Mouse (Mus musculus) CD4-positive, CD25-positive, alpha-beta regulatory T cell, adult 2 months (primary cell): ENCODE results near the gene Fgfr4.
"Not testable (repeated sequence)": the region's sequence is repeated elsewhere in the genome, so short reads cannot be mapped to it uniquely, and the experiment has no call there.

Experiments
- DNase-seq: peaks from one replicate; pipeline ENCODE4 v3.0.0-alpha.2; 2012; ENCODE audit warnings: low read depth, low spot score

The Fgfr4 gene

DNA sequence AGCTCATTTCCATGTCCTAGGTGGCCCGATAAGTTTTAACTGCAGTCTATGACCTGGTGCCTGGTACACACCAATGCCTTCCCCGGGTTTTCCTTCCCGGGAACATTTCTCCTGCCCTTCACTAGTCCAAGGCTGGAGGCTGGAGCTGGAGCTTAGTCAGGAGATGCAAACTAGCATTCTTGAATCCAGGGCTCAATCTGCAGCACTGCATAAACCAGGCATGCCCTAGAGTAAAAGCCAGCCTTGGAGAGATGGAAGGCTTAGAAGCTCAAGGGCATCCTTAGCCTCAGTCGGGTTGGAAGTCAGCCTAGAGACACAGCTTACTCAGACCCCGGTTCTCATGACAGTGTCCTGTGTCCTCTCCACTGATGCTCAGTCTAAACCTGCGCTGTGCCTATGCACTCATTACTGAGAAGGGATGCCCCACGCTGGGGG lies 19.9 kb downstream of the Fgfr4 start:
- no peak for DNase-seq

DNA sequence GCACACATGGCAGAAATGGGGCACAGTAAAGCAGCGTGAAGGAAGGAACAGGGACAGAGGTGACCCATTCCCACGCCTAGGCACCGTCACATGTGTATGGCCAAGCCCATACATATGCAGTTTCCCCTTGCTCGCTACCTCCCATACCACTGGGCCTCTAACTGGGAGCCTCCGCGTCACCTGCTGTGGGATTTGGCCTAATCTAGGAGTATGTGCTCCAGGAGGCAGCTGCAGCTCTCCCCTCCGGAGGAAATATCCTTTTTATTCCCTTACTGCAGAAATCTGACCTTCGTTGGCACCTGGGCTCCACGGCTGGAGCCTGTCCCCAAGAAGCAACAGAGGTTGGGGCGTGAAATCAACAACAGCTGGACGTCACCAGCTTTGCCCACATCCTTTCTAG lies 21.9 kb downstream of the Fgfr4 start:
- DNase-seq: no peak

DNA sequence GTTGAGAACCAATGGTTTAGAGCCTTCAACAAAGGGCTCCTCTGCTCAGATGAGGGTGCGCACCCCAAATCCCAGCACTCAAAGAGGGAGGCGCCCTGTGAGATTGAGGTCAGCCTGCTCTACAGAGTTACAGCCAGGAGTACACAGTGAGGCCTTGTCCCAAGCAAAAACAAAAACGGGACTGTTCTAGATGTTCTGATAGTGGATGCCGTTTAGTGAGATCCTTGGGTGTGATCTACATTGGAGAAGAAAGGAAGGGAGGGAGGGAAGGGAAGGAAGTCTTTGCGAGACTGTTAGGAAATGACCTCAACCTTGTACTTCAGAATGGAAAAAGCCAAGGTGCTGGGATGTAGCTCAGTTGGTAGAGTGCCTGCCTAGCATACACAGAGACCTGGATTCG lies 23.8 kb downstream of the Fgfr4 start:
- no peak for DNase-seq

DNA sequence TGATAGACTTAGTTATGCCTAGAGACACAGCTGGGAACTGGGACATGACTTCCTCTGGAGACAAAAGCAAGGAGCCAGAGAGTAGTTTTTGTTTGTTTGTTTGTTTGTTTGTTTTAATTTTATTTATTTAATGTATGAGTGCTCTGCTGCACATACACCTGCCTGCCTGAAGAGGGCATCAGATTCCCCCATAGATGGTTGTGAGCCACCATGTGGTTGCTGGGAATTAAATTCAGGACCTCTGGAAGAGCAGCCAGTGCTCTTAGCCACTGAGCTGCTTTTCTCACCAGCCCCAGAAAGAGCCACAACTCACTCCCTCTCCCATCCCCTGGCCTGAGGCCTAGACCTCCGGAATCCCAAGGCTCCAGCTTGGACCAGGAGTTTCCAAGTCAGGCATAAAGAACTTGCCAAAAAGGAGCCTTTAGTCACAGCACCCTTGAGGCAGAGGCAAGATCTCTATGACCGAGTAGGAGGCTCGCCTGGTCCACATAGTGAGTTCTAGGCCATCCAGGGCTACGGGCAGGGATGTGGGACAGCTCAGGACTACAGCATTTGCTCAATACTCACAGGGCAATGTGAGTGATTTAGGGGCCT lies 25.6 kb downstream of the Fgfr4 start:
- DNase-seq: no peak

DNA sequence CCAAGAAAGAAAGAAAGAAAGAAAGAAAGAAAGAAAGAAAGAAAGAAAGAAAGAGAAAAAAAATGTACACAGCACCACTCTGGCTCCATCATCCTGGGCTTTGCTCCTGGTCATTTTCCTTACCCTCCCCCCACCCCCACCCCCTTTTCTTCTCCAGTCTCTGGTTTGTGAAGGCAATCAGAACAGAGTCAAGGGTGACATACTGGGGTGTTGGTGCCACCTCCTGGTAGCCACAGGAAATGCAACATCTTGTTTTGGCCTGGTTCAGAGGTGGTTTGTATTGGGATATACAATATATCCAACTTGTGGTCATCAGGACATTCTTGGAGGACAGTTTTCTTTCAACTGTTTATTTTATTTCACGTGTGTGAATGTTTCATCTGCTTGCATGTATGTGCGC lies 26.1 kb downstream of the Fgfr4 start:
- peak; percentile 84 for DNase-seq

DNA sequence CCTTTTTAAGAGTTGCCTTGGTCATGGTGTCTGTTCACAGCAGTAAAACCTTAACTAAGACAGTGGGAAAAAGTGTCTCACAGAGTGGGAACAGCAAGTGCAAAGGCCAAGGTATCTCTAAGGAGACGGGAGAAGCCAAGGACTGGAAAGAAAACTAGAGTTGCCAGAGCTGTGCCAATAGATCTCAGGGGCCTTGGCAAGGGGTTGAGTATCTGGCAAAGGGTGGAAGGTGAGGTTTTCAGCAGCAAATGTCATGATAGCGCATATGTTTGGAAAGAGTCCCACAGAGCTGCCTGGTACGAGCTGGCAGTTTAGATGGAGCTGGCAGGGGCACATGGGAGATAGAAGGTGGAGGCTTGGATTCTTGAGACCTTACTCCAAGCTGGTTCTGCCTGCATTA lies 27.2 kb downstream of the Fgfr4 start:
- no peak for DNase-seq

DNA sequence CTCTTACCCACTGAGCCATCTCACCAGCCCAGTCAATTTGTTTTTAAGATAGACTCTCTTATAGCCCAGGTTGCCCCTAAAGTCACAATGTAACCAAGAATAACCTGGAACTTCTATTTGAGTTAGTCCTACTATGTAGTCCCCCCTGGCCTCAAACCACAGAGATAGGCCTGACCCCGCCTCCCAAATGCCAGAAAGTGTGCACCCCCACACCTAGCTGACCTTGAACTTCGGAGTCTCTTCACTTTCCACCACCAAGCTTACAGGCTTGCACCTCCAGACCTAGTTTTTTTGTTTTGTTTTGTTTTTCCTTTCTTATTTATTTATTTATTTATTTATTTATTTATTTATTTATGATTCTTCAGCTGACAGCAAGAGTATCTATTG lies 29.3 kb downstream of the Fgfr4 start:
- DNase-seq: no peak

DNA sequence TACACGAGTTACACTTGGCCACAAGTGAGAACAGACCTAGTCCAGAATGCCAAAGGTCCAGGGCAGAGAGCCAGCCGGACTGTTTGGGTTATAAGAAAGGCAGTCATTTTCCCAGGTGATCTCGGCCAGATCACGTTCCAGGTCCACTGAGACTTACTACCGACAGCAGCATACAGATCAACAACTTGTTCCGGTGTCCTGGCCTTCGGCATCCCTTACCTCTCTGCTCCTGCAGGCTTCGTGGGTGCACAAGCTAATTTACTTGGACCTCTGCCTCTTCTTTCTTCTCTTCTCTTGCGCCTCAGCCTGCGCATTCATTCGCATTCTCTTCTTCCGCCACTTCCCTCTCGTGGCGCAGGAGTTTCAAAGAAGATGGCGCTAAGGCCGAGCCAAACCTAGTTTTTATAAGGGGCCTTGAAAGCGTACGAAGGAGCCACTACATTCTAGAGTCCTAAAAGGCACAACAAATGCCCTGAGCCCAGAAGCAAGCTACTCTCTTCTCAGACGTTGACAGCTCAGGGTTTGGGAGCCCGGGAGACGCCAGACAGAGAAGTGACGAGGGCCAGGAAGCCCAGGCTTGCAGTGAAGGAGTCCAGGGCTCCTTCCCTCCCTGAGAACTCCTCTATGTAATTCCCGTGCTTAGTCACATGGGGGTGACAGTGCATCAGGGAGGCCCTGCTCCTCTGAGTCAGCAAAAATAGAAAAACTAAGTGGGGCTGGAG lies 29.9 kb downstream of the Fgfr4 start:
- DNase-seq: peak; percentile 59

DNA sequence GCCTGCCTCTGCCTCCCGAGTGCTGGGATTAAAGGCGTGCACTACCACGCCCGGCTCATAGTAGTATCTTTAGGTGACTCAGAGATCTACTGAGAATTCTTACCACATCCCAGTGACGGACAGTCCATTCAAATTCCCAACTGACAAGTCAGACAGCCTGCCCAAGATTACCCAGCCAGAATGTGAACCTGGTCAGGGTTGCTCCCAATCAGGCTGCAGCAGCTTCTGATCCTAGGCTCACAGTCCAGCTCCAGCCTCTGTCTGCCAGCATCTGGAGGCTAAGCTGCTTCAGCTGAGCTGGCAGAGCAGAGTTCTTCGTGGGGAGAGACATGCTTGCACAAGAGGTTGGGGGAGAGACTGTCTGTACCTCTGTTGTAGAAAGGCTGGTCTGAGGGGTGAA lies 30.9 kb downstream of the Fgfr4 start:
- no peak for DNase-seq

DNA sequence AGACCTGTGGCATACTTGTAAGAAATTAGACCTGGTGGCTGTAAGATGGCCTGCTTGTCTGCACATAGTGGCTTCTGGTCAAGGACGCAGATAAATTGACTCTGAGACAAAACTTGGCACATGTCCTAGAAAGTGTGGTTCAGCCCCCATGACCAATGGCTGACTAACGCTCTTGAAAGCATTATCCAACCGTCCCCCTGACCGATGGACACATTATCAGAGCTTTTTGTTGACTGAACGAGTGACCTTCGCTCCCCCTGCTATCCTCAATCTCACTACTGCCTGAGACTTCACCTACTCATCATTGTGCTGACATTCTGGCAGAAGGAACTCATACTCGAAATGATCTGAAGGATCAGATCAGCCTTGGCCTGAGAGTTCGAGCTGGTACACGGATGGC lies 34.6 kb downstream of the Fgfr4 start:
- DNase-seq: not testable (repeated sequence)

DNA sequence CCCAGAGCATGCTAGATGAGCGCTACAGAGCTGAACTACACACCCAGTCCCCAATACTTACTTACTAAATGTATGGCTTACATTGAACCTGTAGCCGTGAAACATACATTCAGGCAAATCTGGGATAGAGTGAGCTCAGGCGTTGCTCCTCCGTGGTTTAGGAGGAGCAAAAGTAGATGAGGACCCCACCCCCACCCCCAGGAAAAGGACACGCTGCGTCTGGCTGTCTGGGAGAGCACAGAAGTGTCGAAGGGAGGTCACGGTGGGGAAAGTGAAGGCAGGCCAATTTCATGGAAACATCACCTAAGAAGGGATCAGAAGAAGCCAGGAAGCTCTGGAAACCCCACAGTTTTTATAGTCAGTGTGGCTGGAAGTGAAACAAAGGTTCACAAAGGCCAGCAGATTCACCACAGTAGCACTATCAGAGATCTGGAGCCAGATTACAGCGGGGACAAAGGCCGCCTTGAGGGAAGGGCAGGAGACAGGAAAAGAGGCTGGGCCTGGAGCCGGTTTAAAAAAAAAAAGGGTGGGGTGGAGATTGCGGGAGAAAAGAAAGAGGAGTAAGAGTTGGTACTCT lies 37.2 kb downstream of the Fgfr4 start:
- DNase-seq: no peak

DNA sequence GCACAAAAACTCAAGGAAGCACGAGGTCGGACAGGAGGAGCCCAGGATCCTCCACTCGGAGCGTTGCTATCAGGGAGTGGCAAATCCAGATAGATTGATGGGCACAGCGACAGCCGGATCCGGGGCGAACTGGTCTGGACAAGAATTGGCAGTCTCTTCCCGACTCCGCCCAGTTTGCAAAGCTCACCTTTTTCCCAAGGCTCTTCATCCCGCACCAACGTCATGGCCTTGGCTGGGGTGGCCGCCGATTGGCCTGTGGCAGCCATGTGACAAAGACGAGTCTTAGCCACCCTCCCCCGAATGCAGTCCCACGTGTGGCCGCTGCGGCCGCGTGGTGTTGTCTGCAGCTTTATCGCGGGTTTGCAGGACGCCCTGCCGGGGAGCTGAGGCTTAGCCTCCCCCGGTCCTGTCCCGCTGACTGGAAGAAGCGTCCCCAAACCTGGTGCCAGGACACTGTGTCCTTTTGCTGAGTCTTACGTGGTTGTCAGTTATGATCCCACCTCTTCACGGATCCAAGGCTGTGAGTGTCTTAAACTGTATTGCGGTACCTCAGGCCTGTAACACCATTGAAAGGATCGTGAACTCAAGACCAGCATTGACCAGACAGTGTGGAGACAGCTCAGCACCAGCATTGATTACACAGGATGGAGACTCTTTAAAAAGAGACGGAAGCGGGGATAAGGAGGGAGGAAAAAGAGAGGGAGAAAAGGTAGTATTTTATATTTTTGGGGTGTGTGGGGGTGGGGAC lies 37.9 kb downstream of the Fgfr4 start:
- DNase-seq: peak; percentile 95

DNA sequence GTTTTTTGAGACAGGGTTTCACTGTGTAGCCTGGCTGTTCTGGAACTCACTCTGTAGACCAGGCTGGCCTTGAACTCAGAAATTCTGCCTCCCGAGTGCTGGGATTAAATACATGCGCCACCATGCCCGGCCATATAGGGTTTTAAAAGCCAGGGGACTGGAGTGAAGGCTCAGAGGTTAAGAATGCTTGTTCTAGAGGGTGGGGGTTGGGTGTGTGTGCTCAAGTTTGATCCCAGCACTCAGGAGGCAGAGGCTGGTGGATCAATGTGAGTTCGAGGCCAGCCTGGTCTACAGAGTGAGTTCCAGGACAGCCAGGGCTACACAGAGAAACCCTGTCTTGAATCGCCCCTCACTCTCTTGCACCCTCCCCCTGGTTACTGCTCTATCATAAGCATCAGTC lies 39.1 kb downstream of the Fgfr4 start:
- DNase-seq: no peak

DNA sequence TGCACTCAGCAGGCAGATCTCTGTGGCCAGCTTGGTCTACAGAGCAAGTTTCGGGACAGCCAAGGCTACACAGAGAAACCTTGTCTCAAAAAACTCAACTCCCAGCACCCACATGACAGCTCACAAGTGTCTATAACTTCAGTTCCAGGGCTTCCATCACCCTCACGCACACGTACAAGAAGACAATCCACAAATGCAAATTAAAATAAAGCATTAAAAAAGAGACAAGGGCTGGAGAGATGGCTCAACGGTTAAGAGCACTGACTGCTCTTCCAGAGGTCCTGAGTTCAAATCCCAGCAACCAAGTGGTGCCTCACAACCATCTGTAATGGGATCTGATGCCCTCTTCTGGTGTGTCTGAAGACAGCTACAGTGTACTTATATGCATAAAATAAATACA lies 50.3 kb downstream of the Fgfr4 start:
- not testable (repeated sequence) for DNase-seq

DNA sequence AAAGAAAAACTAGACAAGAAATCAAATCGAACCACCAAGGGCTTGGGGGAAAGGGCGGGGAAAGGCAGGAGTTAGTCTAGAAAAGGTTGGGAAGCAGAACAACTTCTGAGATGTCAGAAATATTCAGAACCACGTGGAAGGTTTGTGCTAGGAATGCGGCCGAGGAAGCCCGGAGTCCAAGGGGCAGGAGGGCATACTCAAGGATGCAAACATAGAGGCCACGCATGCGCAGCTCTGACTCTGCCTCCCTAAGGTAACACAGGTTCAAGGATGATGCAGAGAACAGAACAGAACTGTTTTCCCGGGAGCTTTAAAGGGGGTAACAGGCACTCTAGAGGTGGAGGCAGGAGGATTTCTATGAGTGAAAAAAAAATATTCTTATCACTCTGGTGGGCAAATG lies 51.3 kb downstream of the Fgfr4 start:
- no peak for DNase-seq

DNA sequence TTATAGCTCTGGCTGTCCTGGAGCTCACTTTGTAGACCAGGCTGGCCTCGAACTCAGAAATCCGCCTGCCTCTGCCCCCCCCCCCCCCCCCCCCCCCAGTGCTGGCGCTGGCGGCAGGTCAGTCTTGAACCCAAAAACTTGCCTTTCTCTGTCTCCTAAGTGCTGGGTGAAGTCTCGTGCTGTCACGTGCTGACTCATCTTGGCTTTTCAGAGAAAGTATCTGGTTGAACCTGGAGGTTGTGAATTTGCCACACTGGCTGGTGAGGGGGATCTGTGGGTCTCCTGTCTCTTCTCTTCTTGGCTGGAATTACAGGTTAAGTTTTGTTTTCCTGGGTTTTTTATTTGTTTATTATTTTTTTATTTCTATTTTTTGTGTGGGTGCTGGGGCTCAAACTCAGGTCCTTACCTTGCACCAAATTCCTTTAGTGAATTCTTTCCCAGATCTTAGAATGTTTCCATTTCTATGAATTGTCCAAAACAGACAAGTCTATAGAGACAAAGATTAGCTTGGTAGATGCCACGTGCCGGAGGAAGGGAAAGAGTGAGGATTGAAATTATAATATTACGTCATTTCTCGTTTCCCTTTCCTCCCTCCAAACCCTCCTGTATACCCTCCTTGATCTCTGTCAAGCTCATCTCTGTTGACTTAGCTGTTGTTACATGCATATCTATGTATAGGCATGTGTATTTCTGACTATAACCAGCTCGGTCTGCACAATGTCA lies 52.4 kb downstream of the Fgfr4 start:
- no peak for DNase-seq

DNA sequence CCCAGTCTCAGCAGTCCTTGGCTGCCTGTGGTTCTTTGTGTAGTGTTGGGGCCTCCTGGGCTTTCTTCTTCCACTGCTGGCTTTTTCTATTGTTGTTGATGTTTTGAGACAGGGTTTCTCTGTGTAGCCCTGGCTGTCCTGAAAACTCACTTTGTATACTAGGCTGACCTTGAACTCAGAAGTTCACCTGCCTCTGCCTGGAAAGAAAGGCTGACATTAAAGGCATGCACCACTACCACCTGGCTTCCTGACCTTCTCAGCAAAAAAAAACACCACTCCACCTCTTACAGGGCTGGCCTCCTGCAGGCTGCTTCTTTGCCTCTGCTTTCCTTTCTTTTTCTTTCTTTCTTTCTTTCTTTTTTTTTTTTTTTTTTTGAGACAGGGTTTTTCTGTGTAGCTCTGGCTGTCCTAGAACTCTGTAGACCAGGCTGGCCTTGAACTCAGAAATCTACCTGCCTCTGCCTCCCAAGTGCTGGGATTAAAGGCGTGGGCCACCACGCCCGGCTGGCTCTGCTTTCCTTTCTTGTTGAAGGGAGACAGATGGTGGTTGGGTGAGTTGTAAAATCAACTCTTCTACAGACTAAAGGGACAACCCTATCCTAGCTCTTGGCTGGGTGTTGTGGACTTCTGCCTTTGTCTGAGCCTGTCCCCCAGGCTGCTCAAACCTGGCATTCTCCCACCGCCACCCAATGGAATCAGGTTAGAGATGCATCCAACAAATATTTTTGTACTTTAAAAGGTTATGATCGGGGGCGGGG lies 53.2 kb downstream of the Fgfr4 start:
- no peak for DNase-seq

DNA sequence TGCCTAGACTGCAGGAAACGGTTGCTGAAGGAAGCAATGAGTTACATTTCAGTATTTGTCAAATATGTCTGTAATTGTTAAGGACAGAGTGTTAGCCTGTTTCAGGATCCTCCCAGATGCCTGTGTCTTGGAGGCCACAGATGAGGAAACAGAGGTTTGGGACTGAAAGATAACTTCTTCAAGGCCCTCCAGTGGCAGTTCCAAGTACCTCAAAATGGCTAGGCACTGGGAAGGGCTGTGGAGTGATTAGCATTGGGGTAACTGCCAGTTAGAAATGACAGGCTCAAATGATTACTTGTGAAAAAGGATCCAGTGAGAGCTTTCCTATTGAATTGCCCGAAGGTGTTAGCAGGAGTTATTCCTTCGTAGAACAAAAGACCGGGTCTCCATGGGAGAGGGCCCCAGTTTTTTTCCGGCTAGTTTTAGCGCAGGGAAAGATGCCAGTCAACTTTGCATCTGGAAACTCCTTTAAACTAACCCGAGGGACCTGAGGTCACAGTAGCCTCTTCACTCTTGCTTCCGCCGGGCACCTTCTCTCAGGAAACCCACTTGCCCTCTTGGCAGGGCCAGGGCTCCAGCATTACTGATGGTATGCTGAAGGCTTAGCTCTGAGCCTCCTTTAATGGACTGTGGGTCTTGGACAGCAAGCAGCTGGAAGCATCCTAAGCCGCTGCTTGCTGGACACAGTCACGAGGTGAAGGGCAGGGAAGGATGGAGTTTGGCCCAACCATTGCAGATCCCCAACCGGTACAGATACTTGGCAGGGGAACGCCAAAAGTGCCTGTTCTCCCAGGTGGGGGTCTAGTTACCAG lies 56.6 kb downstream of the Fgfr4 start:
- DNase-seq: no peak

DNA sequence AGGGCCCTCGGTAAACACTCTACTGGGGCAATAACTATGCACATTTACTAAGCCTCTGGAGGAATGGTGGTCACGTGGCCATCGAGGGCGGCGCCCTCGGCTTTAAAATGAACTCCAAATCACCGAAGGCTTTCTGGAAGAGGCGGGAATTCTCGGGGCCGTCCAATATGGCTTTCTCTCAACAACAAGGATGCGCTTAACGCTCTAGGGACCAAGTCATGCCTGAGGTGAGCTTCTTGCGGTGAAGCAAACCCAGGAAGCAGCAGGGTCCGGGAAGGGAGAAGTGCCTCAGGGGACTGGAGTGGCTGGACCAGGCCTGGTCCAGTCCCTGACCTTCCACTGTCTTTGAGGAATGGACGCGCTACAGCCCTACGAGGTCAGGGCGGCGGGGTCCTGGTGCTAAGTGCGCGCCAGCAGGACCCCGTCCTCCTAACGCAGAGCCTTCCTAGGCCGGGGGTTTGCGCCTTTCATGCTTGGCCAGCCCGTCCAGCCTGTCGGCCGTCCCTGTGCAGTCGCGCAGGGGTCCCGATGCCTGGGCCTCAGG lies 57.3 kb downstream of the Fgfr4 start, which contains the start of gene Nsd1:
Gene Nsd1 (plus strand): TSS at position 134 of the 544 bp plus-strand sequence.
- DNase-seq: no peak
